Mouse (Mus musculus) brain, embryonic 18.5 days (tissue): ENCODE results near the gene Slc12a7.

Experiments
- DNase-seq: peaks from one replicate; pipeline ENCODE4 v3.0.0-alpha.2; 2012; ENCODE audit warnings: low read depth, low spot score

Slc12a7 gene

GRCm38 (mm10) chr13:73762938-73763337 is 30.0 kb downstream of the Slc12a7 start:
- no peak for DNase-seq

- DNase-seq, result no peak
Measured at GRCm38 (mm10) chr13:73763439-73764255, 30.8 kb downstream of the Slc12a7 start.

- no peak for DNase-seq
Measured at GRCm38 (mm10) chr13:73764256-73764775, 31.4 kb downstream of the Slc12a7 start.

- no peak for DNase-seq
Measured at GRCm38 (mm10) chr13:73765393-73765792, 32.5 kb downstream of the Slc12a7 start.

- DNase-seq, result no peak
Measured at GRCm38 (mm10) chr13:73767224-73767623, 34.3 kb downstream of the Slc12a7 start.

GRCm38 (mm10) chr13:73767754-73768153 is 34.9 kb downstream of the Slc12a7 start:
- no peak for DNase-seq

- no peak for DNase-seq
Measured at GRCm38 (mm10) chr13:73768311-73768710, 35.4 kb downstream of the Slc12a7 start.

- no peak for DNase-seq
Measured at GRCm38 (mm10) chr13:73769916-73770682, 37.2 kb downstream of the Slc12a7 start.

- no peak for DNase-seq
Measured at GRCm38 (mm10) chr13:73771131-73771530, 38.2 kb downstream of the Slc12a7 start.

- DNase-seq, result no peak
Measured at GRCm38 (mm10) chr13:73772655-73773054, 39.8 kb downstream of the Slc12a7 start.

- DNase-seq, result no peak
Measured at GRCm38 (mm10) chr13:73773519-73774205, 40.8 kb downstream of the Slc12a7 start.

- no peak for DNase-seq
Measured at GRCm38 (mm10) chr13:73775786-73776185, 42.9 kb downstream of the Slc12a7 start.

GRCm38 (mm10) chr13:73777578-73777977 is 44.7 kb downstream of the Slc12a7 start:
- DNase-seq, result no peak

GRCm38 (mm10) chr13:73782486-73782885 is 49.6 kb downstream of the Slc12a7 start:
- no peak for DNase-seq

GRCm38 (mm10) chr13:73792176-73792575 is 59.3 kb downstream of the Slc12a7 start:
- no peak for DNase-seq

GRCm38 (mm10) chr13:73793171-73793570 is 60.3 kb downstream of the Slc12a7 start:
- no peak for DNase-seq

- DNase-seq, result no peak
Measured at GRCm38 (mm10) chr13:73799110-73799509, 66.2 kb downstream of the Slc12a7 start.

GRCm38 (mm10) chr13:73803450-73804178 is 70.7 kb downstream of the Slc12a7 start:
- DNase-seq, result no peak

- no peak for DNase-seq
Measured at GRCm38 (mm10) chr13:73804914-73805313, 72.0 kb downstream of the Slc12a7 start.

- no peak for DNase-seq
Measured at GRCm38 (mm10) chr13:73812936-73813335, 80.0 kb downstream of the Slc12a7 start.

GRCm38 (mm10) chr13:73814181-73814580 is 81.3 kb downstream of the Slc12a7 start:
- no peak for DNase-seq
